Mouse (Mus musculus): ENCODE results near the gene Ppp1r9b. TPM values are rescaled to one million over a fixed set of nuclear protein-coding genes. Genes with fewer than 3 reads are reported as not detected.

Gene Ppp1r9b
- total RNA-seq, 2 experiments from 2014 or later = 46.3 to 50.8 TPM

GRCm38 (mm10) chr11:94974951-94975350, 15.9 kb upstream of the Ppp1r9b start:
- intact Hi-C loops (cut with DNase I) = no loop called here
- no peak for DNase-seq

GRCm38 (mm10) chr11:94976199-94976598, 14.6 kb upstream of the Ppp1r9b start, which contains the start of gene Sgca:
Sgca (minus strand) TSS chr11:94976327.
- intact Hi-C loops (cut with DNase I) = no loop called here
- DNase-seq = no peak

- no peak for DNase-seq
Measured at GRCm38 (mm10) chr11:94978178-94978915, 12.5 kb upstream of the Ppp1r9b start.

GRCm38 (mm10) chr11:94978947-94979346, 11.9 kb upstream of the Ppp1r9b start:
- DNase-seq = peak; percentile 97 to 98
- intact Hi-C loops (cut with DNase I) = loop anchor here (1.0 to 2.0 kb wide), 3 partner anchors 11 to 62 kb away; partner anchors contain the start of gene Pdk2

More at GRCm38 (mm10) chr11:94978178-94978915, 12.5 kb upstream of the Ppp1r9b start:
- intact Hi-C loops (cut with DNase I) = loop anchor here (1.0 to 2.0 kb wide), 2 partner anchors 23 to 62 kb away; partner anchors contain the start of gene Pdk2

- intact Hi-C loops (cut with DNase I) = loop anchor here (1.0 to 2.0 kb wide), 2 partner anchors 11 to 61 kb away; partner anchors contain the start of gene Pdk2
- DNase-seq = no peak
Measured at GRCm38 (mm10) chr11:94979462-94980179, 11.2 kb upstream of the Ppp1r9b start.

GRCm38 (mm10) chr11:94985140-94985539, 5.7 kb upstream of the Ppp1r9b start:
- intact Hi-C loops (cut with DNase I) = no loop called here
- no peak for DNase-seq

- intact Hi-C loops (cut with DNase I) = no loop called here
- no peak for DNase-seq
Measured at GRCm38 (mm10) chr11:94985822-94986221, 5.0 kb upstream of the Ppp1r9b start.

GRCm38 (mm10) chr11:94986435-94986834, 4.4 kb upstream of the Ppp1r9b start:
- intact Hi-C loops (cut with DNase I) = no loop called here
- DNase-seq = no peak

- intact Hi-C loops (cut with DNase I) = no loop called here
Measured at GRCm38 (mm10) chr11:94987341-94987740, 3.5 kb upstream of the Ppp1r9b start.

GRCm38 (mm10) chr11:94987851-94988250, 3.0 kb upstream of the Ppp1r9b start:
- DNase-seq = no peak
- intact Hi-C loops (cut with DNase I) = no loop called here

More at GRCm38 (mm10) chr11:94987341-94987740, 3.5 kb upstream of the Ppp1r9b start:
- DNase-seq = no peak

- DNase-seq = peak in 1 of 2 experiments; percentile 59
- intact Hi-C loops (cut with DNase I) = no loop called here
Measured at GRCm38 (mm10) chr11:94988780-94989561, 1.9 kb upstream of the Ppp1r9b start.

GRCm38 (mm10) chr11:94989562-94990017, 1.2 kb upstream of the Ppp1r9b start:
- DNase-seq = peak; percentile 77 to 83
- intact Hi-C loops (cut with DNase I) = loop anchor here (1.0 kb wide), 2 partner anchors 10 to 31 kb away; no protein-coding TSS in a partner anchor

GRCm38 (mm10) chr11:94990102-94990748, 610 bp upstream of the Ppp1r9b start:
- intact Hi-C loops (cut with DNase I) = loop anchor here (1.0 kb wide), 2 partner anchors 11 to 32 kb away; no protein-coding TSS in a partner anchor
- no peak for DNase-seq

GRCm38 (mm10) chr11:94991641-94992479, 1.0 kb downstream of the Ppp1r9b start:
- peak; percentile 69 to 78 for DNase-seq
- intact Hi-C loops (cut with DNase I) = no loop called here

- intact Hi-C loops (cut with DNase I) = no loop called here
- DNase-seq = no peak
Measured at GRCm38 (mm10) chr11:94992480-94992753, 1.6 kb downstream of the Ppp1r9b start.

- DNase-seq = peak in 1 of 2 experiments; percentile 67
- intact Hi-C loops (cut with DNase I) = no loop called here
Measured at GRCm38 (mm10) chr11:94992754-94993606, 2.1 kb downstream of the Ppp1r9b start.

- no peak for DNase-seq
- intact Hi-C loops (cut with DNase I) = no loop called here
Measured at GRCm38 (mm10) chr11:94994208-94994814, 3.5 kb downstream of the Ppp1r9b start.

Measured in heart, postnatal 36 days (tissue).